Mouse (Mus musculus) forelimb bud, embryonic 11.5 days (tissue): ENCODE measurements around the gene Rnf7.

Source experiments
- DNase-seq: peaks from one replicate; pipeline ENCODE4 v3.0.0-alpha.2; 2012; ENCODE audit warnings: low read depth, low spot score

Gene Rnf7

DNA sequence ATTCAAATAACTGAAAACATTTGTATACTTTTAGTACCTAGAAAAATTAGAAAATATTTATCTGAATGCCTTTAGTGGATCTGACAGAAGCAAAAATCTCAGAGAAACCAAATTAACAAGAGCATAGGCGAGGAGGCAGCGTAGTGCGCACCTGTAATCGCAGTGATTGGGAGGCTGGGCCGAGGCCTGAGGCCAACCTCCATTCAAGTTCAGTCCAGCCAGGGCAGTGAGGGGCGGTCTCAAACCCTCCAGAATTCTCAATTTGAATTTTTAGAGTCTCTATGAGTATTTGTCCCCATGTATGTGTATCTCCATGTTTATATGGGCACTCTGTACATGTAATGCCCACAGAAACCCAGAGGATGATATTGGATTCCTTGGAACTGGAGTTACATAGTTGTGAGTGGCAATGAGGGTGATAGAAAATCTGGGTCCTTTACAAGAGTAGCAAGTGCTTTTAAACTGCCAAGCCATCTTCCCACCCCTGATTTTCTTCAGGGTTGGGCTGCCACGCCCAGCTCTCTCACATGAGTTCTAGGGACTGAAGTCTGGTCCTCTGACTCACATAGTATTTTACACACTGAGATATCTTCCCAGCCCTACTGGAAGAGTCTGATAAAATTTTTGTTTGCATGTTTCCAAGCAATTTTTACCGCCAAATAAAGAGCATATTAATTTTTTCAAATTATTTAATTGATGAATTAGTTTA, 8.1 kb downstream of the Rnf7 start:
- no peak for DNase-seq

DNA sequence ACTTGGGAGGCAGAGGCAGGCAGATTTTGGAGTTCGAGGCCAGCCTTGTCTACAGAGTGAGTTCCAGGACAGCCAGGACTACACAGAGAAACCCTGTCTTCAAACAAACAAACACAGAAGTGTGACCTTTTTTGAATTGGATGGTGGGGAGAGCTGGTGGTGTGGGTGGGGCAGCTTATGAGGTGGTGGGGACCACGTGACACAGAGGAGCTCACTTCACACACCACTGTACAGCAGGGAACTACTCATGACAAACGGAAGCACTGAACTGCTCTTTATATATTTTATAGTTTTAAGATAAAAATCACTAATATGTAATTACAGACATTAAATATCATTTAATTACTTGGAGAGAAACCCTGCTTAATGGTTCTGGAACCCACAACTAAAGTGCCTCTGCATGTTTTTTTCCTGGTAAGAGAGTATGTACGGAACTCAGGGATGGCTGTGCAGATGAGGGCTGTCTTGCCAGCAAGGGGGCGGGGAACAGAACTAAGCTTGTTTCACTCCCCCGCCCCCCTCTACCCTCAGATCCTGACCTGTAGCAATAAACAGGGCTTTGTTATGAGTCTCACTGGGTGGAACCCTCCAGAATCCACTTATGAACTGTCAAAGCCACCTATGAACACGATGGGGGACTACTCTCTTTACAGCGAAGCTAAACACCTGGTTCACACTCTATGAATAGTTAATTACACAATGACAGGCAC, 8.8 kb downstream of the Rnf7 start:
- no peak for DNase-seq

DNA sequence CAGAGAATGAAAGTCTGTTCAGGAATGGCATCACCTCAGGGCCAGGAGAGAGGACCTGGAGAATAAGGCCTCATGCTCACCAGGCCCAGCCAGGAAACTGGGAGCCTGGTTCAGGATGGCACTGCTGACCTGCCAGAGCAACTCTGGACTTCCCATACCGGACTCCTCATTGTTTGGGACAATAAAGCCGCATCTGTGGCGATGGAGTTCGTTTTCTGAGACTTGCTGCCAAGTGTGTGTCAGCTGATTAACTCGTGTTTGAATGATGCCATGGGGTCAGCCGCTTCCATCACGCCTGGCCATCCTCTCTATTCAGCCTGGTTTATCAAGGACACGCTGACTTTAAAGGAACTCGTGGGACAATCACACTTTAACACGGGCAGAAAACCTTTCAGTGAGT, 14.8 kb downstream of the Rnf7 start:
- no peak for DNase-seq

DNA sequence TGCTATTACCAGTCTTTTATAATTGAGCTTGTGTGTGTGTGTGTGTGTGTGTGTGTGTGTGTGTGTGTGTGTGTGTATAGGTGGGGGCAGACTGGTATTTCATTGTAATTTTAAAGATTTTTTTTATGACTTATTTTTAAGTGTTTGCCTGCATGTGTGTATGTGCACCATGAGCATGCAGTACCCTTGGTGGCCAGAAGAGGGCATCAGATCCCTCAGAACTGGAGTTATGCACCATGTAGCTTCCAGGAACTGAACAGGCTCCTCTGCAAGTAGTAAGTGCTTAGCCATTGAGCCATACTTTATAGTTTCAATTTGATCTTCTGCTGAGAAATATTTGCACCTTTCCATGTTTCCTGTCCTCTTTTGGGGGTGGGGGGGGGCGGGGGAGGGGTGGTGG, 16.9 kb downstream of the Rnf7 start:
- no peak for DNase-seq

DNA sequence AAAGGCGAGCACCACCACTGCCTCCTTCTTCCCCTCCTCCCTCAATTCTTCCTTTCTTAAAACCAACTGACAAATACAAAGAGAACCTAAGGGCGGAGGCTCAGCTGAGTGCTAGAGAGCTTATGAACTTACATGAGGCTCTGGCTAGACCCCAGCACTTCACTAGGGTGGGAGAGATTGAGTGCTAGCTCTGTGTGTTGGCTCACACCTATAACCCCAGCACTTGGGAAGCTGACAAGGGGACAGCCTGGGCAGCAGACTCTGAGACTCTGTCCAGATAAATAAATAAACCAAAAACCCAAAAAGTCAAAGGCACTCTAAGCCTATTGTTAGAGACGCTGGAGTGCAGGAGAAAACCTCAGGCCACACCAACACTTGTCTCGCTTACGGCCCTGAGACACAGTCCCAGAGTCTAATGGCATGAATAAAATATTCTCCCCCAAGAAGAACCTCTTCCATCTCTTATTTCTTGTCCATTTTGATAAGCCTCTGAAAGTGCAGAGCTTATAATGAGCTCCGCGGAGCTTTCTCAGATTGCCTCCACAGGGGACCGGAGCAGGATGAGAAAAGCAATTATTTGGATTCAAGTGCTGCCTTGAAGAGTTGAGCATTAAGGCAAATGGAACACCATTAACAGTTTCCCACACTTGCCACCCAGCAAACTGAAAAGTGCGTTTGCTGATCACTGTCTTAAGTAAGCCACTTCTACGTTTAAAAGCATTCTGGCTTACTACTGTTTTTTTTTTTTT, 18.2 kb downstream of the Rnf7 start:
- no peak for DNase-seq

DNA sequence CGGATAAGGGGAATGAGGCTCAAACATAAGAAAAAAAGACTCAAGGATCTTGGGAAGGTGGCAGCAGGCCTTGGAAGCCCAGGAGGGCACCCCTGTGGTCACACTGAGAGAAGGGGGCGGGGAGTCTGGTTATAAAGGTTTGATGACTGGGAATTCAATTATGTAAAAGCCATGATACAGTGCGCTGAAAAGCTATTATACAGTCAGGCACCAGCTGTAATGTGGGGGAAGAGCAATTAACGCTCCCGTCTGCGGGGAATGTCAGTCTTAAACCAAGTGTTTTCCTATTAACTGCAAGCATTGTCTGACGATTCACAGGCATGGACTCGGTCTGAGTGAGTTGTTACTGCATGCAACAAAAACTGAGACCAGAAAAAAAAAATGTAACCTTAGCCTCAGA, 22.9 kb downstream of the Rnf7 start:
- no peak for DNase-seq

DNA sequence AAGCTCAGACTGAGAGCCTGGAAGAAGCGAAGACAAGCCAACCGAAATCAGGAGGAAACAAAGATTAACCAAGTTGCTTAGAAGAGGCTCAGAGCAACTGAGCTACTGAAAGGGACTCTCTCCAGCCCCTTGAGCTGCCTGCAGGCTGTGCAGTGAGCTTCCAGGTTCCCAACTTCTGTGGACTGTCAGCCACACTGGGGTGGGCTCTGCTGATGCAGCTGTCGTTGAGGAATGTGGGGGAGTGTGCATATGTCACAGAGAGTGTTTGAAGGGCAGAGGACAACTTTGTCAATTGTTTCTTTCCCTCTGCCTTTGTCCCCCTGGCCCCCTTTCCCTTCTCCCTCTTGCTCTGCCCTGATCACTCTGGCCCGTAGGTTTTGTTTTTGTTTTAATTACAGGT, 25.5 kb downstream of the Rnf7 start:
- DNase-seq, result no peak

DNA sequence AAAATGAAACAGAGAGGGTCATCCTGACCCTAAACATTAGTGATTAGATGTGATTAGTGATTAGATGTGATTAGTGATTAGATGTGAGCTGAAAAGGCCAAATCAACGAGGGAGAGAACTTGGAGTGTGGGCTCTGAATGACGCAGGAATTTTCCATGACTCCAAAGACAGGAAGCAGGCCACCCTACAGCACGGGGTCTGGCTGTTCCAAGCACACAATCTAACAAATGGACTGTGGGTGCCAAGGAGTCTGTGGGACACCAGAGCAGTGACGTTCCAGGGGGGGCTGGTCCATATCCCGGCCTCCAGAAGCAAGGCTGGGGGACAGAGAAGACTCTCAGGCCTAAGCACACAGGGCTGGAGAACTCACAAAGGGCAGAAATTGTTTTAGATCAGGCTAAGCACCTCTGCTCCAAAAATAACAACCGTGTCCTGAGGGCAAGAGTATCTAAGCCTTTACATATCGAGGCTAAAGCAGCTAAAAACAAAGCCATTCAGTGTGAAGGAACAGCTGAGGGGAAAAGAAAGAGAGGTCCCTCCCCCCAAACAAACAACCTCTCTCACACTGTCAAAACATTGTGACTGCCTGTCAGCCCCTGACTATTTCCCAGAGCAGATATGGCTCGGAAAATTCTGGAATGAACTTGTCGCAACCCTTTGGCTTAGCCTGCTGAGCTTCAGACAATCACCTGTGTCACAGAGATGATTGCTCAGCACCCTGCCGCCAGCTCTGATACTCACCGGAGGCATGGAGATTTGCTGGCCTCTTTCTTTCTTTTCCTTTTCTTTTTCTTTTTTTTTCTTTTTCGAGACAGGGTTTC, 27.4 kb downstream of the Rnf7 start:
- no peak for DNase-seq

DNA sequence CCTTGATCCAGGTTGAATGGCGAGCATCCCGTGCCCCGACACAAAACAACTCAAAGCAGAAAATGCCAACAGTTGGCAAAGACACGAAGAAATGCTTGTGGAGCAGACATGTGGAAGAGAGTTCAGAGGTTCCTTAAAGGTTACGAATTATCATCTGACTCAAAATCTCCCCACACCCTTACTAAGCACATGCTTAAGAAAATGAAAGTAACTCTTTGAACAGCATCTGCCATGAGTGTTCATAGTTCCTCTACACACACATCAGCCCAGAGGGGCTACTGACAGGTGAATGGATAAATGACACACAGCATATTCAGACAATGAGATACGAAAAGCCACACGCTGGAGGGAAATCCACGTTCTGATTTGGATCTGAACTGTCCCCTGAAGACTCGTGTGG, 29.0 kb downstream of the Rnf7 start:
- no peak for DNase-seq

DNA sequence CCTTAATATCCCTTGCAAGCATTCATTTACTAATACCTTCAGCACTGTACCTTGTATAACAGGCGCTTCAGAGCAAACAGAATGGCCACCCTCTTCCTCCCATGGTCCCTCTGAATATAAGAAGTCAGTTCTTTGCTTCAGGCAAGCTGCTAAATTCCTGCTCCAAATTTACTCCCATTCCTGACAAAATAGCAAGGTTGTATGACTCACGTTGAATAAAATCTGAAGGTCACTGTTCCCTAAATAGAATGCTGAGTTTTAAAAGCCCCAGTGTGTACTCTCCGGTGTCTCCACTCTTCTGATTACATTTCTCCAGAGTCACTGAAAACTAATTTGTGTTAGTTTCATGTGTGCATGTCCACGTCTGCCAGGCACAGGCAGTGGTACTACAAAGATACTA, 33.1 kb downstream of the Rnf7 start:
- no peak for DNase-seq

DNA sequence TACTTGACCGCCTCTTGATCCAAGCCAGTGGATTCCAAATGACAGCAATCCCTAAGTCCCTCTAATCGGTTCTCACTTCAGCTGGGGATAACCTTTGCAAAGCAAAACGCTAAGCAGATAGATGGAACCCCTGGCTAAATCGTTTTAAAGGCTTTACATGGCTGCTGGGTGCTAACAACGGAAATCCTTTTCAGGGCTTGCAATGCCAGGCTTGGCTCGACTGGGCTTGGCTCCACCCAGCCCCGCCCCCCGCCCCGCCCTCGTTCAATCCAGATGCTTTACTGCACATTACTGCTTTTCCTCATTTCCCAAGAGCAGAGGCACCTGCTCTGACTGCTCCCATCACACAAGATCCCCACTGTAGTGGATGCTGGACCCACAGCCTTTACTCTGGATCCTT, 36.4 kb downstream of the Rnf7 start:
- no peak for DNase-seq

DNA sequence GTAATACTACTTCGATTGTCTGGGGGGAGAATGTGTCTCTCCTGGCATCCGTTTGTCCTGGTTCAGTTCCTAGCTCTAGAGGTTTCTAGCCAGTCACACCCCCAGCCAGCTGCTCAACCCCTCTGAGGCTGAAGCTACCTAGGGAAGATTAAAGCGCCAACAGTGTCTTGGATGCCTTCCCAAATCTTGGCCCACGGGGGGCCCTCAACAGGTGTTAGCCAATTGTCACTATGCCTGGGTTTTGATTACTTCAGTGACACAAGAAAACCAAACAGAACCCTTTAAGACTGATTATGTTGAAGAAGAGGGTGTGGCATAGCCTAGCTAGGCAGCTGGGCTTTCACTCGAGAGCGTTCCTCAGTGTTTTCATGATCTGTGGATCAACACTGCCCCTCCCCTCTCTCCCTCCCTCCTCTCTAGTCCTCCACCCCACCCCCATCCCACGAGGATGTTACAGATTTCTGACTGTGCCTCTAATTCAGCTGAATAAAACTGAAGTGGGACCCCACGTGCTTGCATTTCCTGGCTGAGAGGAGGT, 40.1 kb downstream of the Rnf7 start:
- no peak for DNase-seq

DNA sequence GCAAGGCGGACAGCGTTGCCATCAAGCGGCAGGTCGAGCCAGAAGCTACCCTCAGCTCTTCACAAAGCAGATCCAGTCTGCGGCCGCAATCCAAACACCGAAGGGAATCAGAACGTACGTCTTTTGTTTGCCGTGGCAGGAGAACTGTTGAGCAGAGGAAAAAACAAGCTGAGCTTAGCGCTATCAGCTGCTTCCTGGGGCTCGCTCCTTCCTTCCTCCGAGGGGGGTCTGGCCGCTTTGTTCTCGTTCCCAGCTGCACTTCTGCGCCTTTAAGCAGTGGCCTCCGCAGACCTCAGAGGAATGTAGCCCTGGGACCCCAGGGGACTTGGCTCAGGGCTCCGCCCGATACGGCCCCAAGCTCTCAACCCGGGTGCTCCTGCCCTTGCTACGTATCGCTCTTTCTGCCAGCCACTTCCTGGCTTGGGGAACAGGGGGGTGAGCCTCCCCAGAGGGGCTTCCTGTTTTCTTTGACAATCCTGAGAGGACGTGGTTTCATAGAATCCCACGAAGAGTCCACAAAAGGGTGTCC, 40.6 kb downstream of the Rnf7 start:
- peak; percentile 63 for DNase-seq

DNA sequence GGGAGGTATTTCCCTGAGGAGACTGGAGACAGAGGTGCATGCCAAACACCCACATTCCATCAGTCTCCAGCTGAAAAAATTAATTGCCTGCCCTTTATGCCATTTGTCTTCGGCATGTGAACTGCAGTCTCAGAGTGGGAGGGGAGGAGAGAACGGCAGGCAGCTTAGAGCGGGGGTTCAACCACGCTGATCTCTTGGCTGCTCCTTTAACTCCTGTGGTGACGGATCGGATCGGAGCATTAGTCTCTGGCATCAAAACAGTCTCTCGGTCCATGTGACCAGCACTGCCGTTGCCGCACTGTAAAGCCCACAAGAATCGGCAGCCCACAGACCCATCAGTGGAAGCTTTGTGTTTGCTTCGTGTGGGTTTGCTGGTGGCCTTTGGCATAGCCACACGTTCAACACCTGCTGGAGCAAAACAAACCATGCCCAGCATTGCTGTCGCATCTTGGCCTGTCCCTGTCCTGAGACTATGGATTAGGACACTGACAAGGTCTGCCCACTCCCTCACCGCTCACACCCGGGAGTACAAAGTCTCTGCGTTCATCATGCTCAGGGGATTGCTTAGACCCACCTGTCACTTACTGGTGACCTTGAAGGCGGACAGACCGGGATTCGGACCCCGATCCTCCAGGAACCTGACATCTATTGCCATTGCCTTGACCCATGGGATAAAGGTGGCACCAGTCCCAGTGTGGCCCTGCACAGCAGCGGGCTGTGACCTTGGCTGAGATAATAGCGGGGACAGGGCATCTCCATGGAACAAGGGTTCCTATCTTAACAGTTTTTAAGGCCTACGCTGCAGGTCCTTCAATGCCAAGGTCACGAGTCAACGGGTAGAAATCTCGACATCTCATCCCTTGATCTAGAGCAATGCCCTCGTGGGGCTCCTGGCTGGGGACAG, 41.3 kb downstream of the Rnf7 start:
- no peak for DNase-seq

DNA sequence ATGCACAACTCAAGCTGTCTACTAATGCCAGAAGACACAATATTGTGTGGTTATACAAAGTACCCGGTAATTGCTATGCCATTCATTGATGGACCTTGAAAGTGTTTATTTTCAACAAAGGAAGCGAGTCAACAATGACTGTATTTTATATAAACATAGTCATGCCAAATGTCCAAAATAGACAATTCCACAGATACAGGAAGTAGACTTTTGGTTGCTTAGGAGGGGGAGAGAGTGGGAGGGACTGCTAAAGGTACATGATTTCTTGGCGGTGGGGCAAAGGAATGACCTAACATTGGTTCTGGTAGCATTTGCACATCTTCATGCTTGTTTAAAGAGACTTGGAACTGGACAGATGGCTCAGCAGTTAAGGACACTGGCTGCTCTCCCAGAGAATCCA, 45.9 kb downstream of the Rnf7 start:
- DNase-seq, result no peak

DNA sequence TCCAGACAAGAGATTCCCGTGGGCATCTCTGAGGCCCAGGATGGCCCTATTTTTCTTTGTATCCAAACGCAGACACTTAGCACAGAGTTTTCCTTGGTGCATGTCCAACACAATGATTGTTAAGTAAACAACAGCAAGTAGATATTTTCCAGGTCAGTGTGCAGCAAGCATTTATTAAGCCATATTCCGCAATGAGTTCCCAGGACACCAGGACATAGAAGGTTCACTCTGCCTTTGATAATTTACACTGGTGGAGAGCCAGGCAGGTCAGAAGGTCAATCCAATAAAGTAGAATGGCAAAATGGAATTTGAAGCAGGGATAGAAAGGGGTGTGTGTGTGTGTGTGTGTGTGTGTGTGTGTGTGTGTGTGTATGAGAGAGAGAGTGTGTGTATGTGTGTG, 47.4 kb downstream of the Rnf7 start:
- no peak for DNase-seq

DNA sequence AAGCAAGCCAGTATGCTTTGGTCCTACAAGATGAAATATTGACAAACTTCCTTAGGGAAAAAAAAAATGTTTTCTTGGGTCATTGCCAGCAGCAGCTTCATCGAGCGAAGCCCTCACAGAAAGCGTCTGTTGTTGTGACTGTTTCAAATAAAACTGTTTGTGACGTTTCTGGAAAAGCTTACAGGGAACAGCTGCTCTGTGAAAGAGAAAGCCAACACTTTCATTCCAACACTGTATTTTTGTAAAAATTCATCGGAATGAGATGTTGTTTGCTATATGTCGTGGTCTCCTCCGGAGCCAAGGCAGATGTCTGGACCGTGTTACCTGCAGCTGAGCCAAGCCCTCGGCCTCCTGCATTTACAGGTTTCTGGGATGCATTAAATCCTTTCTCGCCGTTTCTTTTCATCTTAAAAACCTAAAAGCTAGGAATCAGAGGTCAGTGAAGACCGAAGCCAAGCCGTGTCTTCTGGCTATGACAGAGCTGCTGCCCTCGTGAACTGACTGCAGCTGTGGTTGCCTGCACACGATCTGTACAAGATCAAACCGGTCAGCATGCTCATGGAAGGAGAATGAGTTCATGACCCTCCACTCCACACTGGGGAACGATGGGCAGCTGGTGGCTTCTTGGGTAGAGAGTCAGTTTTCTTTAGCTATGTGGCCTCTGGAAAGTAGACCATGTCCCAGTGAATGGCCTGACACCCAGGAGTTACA, 50.0 kb downstream of the Rnf7 start:
- DNase-seq, result no peak

DNA sequence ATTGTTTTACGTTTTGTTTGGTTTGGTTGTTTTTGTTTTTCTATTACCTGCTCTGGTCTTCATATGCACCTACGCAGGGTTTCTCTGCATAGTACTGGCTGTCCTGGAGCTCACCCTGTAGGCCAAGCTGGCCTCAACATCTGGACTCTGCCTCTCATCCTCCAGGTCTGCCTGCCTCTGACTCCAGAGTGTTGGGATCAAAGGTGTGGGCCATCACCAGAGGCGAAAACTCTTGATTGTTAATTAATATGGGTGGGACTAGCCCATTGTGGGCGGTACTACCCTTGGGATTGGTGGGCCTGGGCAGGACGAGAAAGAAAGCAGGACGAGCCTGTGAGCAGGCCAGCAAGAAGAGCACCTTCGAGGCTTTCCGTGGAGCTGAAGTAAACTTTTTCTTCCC, 54.4 kb downstream of the Rnf7 start:
- DNase-seq, result no peak
